Mouse (Mus musculus): ENCODE data around the gene Ddr1.

DNA sequence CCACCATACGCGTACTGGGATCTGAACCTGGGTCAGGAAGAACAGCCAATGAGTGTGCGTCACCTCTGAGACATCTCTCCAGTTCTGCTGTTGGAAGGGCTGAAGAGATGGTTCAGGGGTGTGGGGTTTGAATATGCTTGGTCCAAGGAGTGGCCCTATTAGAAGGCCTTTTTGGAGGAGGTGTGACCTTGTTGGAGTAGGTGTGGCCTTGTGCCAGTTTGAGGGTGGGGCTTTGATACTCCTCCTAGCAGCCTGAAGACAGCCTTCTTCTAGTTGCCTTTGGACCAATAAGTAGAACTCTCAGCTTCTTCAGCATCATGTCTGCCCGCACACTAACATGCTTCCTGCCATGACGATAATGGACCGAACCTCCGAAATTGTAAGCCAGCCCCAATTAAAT lies 49.2 kb upstream of the Ddr1 start:
- TF ChIP-seq CTCF (IDR thresholded peaks at IDR 0.05; ENCODE audit: low read depth) = no peak
- TF ChIP-seq EP300 (IDR thresholded peaks at IDR 0.05; ENCODE audit: low read depth) = no peak
